15 mouse cellular contexts compared by ENCODE assay signal in the genomic region with DNA sequence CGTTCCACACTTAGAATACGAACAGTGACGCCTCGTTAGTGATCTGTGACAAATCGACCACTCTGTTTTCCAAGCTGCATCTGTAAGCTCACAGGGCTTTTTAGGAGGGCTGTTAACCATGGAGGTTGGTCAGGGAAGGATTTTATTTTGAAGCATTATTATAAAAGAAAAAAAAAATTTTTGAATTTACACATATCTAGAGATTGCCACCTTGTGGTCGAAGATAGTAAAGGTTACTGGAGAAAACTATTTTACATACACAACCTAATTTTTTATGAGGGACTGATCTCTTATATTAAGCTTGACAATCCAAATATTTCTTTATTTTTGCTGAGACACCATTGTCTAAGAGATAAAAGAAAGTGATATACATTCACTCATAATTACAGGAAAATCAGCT.
A peak's percentile ranks its signal among the peaks of the same experiment; 100 is the strongest.
DNase-seq lines count a peak whose midpoint lies in the region; ATAC-seq and TF ChIP-seq lines count a peak whose summit lies in the region.
"Had no signal": no experiment of that assay in that cellular context is flagged by ENCODE, and none has a peak within 500 bp of the region (broad histone marks: within the 10 kb centered on the region; RNA-seq: fewer than 3 reads in every experiment).

No protein-coding gene starts in this region.

- peak; percentile 16; the same call in 1 of the 2 replicates for TF ChIP-seq CTCF in heart, postnatal 0 days (IDR thresholded peaks at IDR 0.05; ENCODE audit: low read depth)
- TF ChIP-seq CTCF in lung, postnatal 0 days (IDR thresholded peaks at IDR 0.05): no peak
- no peak for TF ChIP-seq CTCF in cerebellum, adult 2 months (IDR thresholded peaks at IDR 0.05; ENCODE audit: borderline replicate concordance, insufficient read depth, low read depth, low read length)

- no peak overlapping the region for H3K27ac ChIP-seq in heart, postnatal 0 days (ENCODE audit: low read depth)
- H3K27ac ChIP-seq in lung, postnatal 0 days (ENCODE audit: low read length): no peak overlapping the region
- no peak overlapping the region for H3K27ac ChIP-seq in cerebellum, adult 2 months (ENCODE audit: insufficient read depth, low read length)
- H3K27ac ChIP-seq: heart, embryonic 15.5 days; midbrain, embryonic 12.5 days; neural tube, embryonic 13.5 days; stomach, embryonic 15.5 days had no signal

- TF ChIP-seq POLR2A in cerebellum, adult 2 months (IDR thresholded peaks at IDR 0.05; ENCODE audit: borderline replicate concordance, insufficient read depth, low read length): no peak

- no peaks in the 10 kb centered on the region for H3K36me3 ChIP-seq in heart, postnatal 0 days (replicated peaks; ENCODE audit: control insufficient read depth, insufficient read depth, low read length)
- H3K36me3 ChIP-seq in lung, postnatal 0 days (ENCODE audit: insufficient read depth, low read length): no peaks in the 10 kb centered on the region
- H3K36me3 ChIP-seq: heart, embryonic 15.5 days; midbrain, embryonic 12.5 days; neural tube, embryonic 13.5 days; stomach, embryonic 15.5 days had no signal

- 74% methylated on average over 6 of the region's 6 CpGs for WGBS in heart, postnatal 0 days
- 79% methylated on average over 6 of the region's 6 CpGs for WGBS in lung, postnatal 0 days
- 73% methylated on average over 6 of the region's 6 CpGs for whole genome bisulfite sequencing in cerebellum, adult 2 months

- no peak overlapping the region for H3K4me3 ChIP-seq in heart, postnatal 0 days (ENCODE audit: low read depth, low read length)
- H3K4me3 ChIP-seq in lung, postnatal 0 days (ENCODE audit: low read depth, low read length): no peak overlapping the region
- H3K4me3 ChIP-seq in cerebellum, adult 2 months (replicated peaks; ENCODE audit: insufficient read depth, low read depth, low read length): no peak overlapping the region
- H3K4me3 ChIP-seq: heart, embryonic 15.5 days; midbrain, embryonic 12.5 days; neural tube, embryonic 13.5 days; stomach, embryonic 15.5 days had no signal

- intact Hi-C loops in heart, postnatal 36 days (cut with DNase I): no loop called here

- no peaks in the 10 kb centered on the region for H3K27me3 ChIP-seq in heart, postnatal 0 days (ENCODE audit: control insufficient read depth, insufficient read depth, low read length)
- no peaks in the 10 kb centered on the region for H3K27me3 ChIP-seq in lung, postnatal 0 days (replicated peaks; ENCODE audit: insufficient read depth, low read length)
- H3K27me3 ChIP-seq in cerebellum, adult 2 months (ENCODE audit: control insufficient read depth, insufficient read depth, low read length): no peaks in the 10 kb centered on the region
- H3K27me3 ChIP-seq: CH12.LX; heart, embryonic 15.5 days; midbrain, embryonic 12.5 days; neural tube, embryonic 13.5 days; stomach, embryonic 15.5 days had no signal

- H3K4me2 ChIP-seq in heart, postnatal 0 days (ENCODE audit: low read depth, low read length): no peak overlapping the region
- no peak overlapping the region for H3K4me2 ChIP-seq in lung, postnatal 0 days (replicated peaks; ENCODE audit: low read depth, low read length)
- H3K4me2 ChIP-seq: heart, embryonic 15.5 days; midbrain, embryonic 12.5 days; neural tube, embryonic 13.5 days; stomach, embryonic 15.5 days had no signal

- peak; percentile 33 for DNase-seq in heart, postnatal 0 days (ENCODE audit: low spot score)
- no peak for DNase-seq in heart, postnatal 36 days
- DNase-seq in lung, postnatal 0 days (ENCODE audit: low spot score): peak; percentile 23
- DNase-seq in lung, postnatal 36 days: no peak
- peak; percentile 32 for DNase-seq in brain, adult 2 months (ENCODE audit: low read depth, low spot score)
- DNase-seq in retina, postnatal 7 days (ENCODE audit: low read depth, low spot score): peak; percentile 11
- no peak for DNase-seq in cerebellum, adult 2 months
- DNase-seq in lung, postnatal 4 days: no peak
- DNase-seq: cerebellum, adult 9-10 months; gastrocnemius, postnatal 25 days had no signal

- H3K4me1 ChIP-seq in heart, postnatal 0 days (ENCODE audit: control insufficient read depth, insufficient read depth): no peaks in the 10 kb centered on the region
- no peaks in the 10 kb centered on the region for H3K4me1 ChIP-seq in lung, postnatal 0 days (ENCODE audit: insufficient read depth, low read depth, low read length)
- H3K4me1 ChIP-seq in cerebellum, adult 2 months (ENCODE audit: control insufficient read depth, insufficient read depth, low read length): no peaks in the 10 kb centered on the region
- H3K4me1 ChIP-seq: heart, embryonic 15.5 days; stomach, embryonic 15.5 days had no signal

- no peaks in the 10 kb centered on the region for H3K9me3 ChIP-seq in heart, postnatal 0 days (replicated peaks; ENCODE audit: control insufficient read depth, low read length)
- H3K9me3 ChIP-seq in lung, postnatal 0 days (ENCODE audit: low read length): no peaks in the 10 kb centered on the region
- H3K9me3 ChIP-seq: heart, embryonic 15.5 days; midbrain, embryonic 12.5 days; neural tube, embryonic 13.5 days; stomach, embryonic 15.5 days had no signal

- no peak for ATAC-seq in heart, postnatal 0 days (ENCODE audit: insufficient read depth, low read depth)
- no peak for ATAC-seq in lung, postnatal 0 days

- no peak for TF ChIP-seq EP300 in heart, postnatal 0 days (IDR thresholded peaks at IDR 0.05; ENCODE audit: low read depth)
- no peak for TF ChIP-seq EP300 in lung, postnatal 0 days (IDR thresholded peaks at IDR 0.05)

- H3K9ac ChIP-seq in heart, postnatal 0 days (replicated peaks; ENCODE audit: low read depth, low read length): no peak overlapping the region
- H3K9ac ChIP-seq in lung, postnatal 0 days (replicated peaks; ENCODE audit: low read depth): no peak overlapping the region
- H3K9ac ChIP-seq: heart, embryonic 15.5 days; midbrain, embryonic 12.5 days; neural tube, embryonic 13.5 days; stomach, embryonic 15.5 days had no signal

Comparison
In these comparisons a context has a peak if more than half of its experiments do, and no peak if none do; other contexts are left out.
1. DNase-seq: peak in heart, postnatal 0 days (single experiment), lung, postnatal 0 days (single experiment), brain, adult 2 months (single experiment) and retina, postnatal 7 days (single experiment); none in heart, postnatal 36 days (0 of 2), lung, postnatal 36 days (single experiment), cerebellum, adult 2 months (0 of 2) and lung, postnatal 4 days (0 of 2).